Mouse (Mus musculus) ES-E14 (cell line): Measurements from ENCODE around the gene Cntnap5a.

Experiments used
- MAFK ChIP-seq: IDR thresholded peaks from 2 replicates; pipeline ENCODE4 v1.6.1; 2014; ENCODE audit warnings: mild to moderate bottlenecking, low read depth, low read length, inconsistent platforms; ENCODE audit not compliant: insufficient read depth
- ZC3H11A ChIP-seq: IDR thresholded peaks from 2 replicates; pipeline ENCODE4 v1.6.1; 2012; ENCODE audit warnings: low read depth, mild to moderate bottlenecking, inconsistent platforms, low read length, borderline replicate concordance

GRCm38 (mm10) chr1:115658343-115659064 lies 26.1 kb upstream of the Cntnap5a start:
- no peak for TF ChIP-seq ZC3H11A
- TF ChIP-seq MAFK: no peak
